Mouse (Mus musculus) kidney, adult 2 months (tissue): ENCODE data around the gene Vac14.

ENCODE experiments used
- CTCF ChIP-seq: fragments of 200-500 bp; conservative IDR thresholded peaks from 2 replicates; pipeline ENCODE4 v1.5.1; 2011; ENCODE audit warnings: low read depth, mild to moderate bottlenecking, control low read depth, low read length, moderate library complexity, mixed read lengths; ENCODE audit not compliant: insufficient read depth, insufficient read length
- POLR2A ChIP-seq: fragments of 200-500 bp; IDR thresholded peaks from one replicate; pipeline ENCODE4 v1.6.1; 2011; ENCODE audit warnings: low read depth, low read length, control low read depth

GRCm38 (mm10) chr8:110626431-110626830 lies 8.0 kb downstream of the Vac14 start:
- no peak for TF ChIP-seq POLR2A
- TF ChIP-seq CTCF = no peak
